Mouse (Mus musculus): ENCODE results near the gene Ubqln4. TPM values are rescaled to one million over a fixed set of nuclear protein-coding genes. Genes with fewer than 3 reads are reported as not detected.

The Ubqln4 gene
- polyA plus RNA-seq, 1 experiment: 80.5 TPM

DNA sequence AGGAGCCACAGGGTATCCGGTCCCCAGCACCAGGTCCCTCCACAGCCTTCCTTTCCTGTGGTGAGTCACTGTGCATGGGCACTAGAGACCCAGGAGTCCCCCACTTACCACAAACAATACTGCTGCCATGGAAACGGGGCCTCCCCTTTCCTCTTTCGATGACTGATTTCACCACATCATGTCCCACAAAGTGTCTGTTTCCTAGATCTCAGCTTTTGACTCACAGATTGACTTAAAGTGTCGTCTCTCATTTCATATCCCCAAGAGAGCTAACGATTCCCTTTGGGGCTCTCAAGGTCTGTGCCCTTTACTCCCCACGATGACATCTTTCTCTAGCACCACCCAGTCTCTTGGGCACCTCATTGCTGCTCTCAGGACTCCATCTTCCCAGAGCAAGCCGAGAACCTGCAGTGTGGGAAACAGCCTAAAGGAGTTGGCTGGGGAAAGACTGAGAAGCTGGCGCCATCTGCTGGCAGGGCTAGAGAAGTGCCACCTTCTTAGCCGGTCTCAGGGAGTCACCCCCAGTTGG is 31.7 kb upstream of the Ubqln4 start:
- Histone ChIP-seq H3K27ac (ENCODE audit: control insufficient read depth, insufficient read depth, low read length) (no peak overlapping the region), H3K4me3 (ENCODE audit: control insufficient read depth, insufficient read depth, low read length) (no peak overlapping the region), H3K4me1 (replicated peaks; ENCODE audit: control insufficient read depth, insufficient read depth, low read length) (peaks cover 9% of the 10 kb centered on the region), H3K27me3 (ENCODE audit: control insufficient read depth, insufficient read depth, low read length) (no peaks in the 10 kb centered on the region), H3K36me3 (ENCODE audit: control insufficient read depth, insufficient read depth, low read length) (peaks cover 8% of the 10 kb centered on the region)
- 4% methylated on average over 9 of the region's 9 CpGs for WGBS
- peak; percentile 91 for TF ChIP-seq CTCF (IDR thresholded peaks at IDR 0.05; ENCODE audit: borderline replicate concordance, control insufficient read depth, extremely low read depth, insufficient read depth, low read length, poor library complexity)
- no peak for TF ChIP-seq POLR2A (IDR thresholded peaks at IDR 0.05; ENCODE audit: control insufficient read depth, extremely low read depth, insufficient read depth, low read length, poor library complexity)
- DNase-seq: peak; percentile 78

DNA sequence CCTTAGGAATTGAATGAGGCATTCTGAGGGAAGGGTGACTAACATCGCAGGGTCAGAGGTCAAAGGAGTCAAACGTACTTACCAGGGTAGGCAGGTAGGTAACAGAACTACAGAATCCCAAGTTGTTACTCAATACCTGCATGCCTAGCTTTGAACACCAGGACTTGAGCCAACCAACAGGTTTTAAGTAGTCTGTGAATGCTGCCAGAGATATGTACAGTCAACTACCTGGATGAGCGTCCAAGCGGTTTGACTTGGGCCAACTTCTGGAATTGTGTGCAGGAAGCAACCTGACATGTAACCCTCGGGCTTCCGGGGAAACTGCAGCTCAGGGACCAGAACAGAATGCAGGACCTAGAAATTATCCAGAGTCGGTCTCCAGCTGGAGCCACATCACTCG is 30.5 kb upstream of the Ubqln4 start:
- DNase-seq: no peak
- Histone ChIP-seq H3K36me3 (ENCODE audit: control insufficient read depth, insufficient read depth, low read length) (peaks cover 8% of the 10 kb centered on the region), H3K4me1 (replicated peaks; ENCODE audit: control insufficient read depth, insufficient read depth, low read length) (peaks cover 17% of the 10 kb centered on the region; the same call in 1 of the 2 replicates), H3K4me3 (ENCODE audit: control insufficient read depth, insufficient read depth, low read length) (no peak overlapping the region), H3K27me3 (ENCODE audit: control insufficient read depth, insufficient read depth, low read length) (no peaks in the 10 kb centered on the region), H3K27ac (ENCODE audit: control insufficient read depth, insufficient read depth, low read length) (no peak overlapping the region)
- WGBS: 93% methylated on average over 8 of the region's 8 CpGs
- TF ChIP-seq CTCF (IDR thresholded peaks at IDR 0.05; ENCODE audit: borderline replicate concordance, control insufficient read depth, extremely low read depth, insufficient read depth, low read length, poor library complexity): no peak
- no peak for TF ChIP-seq POLR2A (IDR thresholded peaks at IDR 0.05; ENCODE audit: control insufficient read depth, extremely low read depth, insufficient read depth, low read length, poor library complexity)

DNA sequence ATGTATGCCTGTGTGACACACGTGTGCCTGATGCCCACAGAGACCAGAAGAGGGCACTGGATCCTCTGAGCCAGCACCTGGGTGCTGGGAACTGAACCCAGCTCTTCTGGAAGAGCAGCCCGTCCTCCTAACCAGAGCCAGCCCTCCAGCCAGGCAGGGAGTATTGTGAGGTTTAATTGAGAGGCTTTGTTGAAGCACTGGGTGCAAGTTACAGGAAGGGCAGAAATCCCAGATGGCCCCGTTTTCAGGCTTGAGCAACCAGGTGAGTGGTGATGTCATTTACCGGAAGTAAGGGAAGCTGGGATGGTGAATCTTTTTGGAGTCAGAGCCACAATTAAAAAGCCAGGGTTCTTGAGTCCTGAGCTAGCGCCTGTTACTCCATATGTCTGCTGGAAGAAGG is 28.5 kb upstream of the Ubqln4 start:
- H3K4me3 ChIP-seq (ENCODE audit: control insufficient read depth, insufficient read depth, low read length): no peak overlapping the region
- H3K36me3 ChIP-seq (ENCODE audit: control insufficient read depth, insufficient read depth, low read length): peaks cover 8% of the 10 kb centered on the region
- no peaks in the 10 kb centered on the region for H3K27me3 ChIP-seq (ENCODE audit: control insufficient read depth, insufficient read depth, low read length)
- no peak for DNase-seq
- TF ChIP-seq POLR2A (IDR thresholded peaks at IDR 0.05; ENCODE audit: control insufficient read depth, extremely low read depth, insufficient read depth, low read length, poor library complexity) (no peak), CTCF (IDR thresholded peaks at IDR 0.05; ENCODE audit: borderline replicate concordance, control insufficient read depth, extremely low read depth, insufficient read depth, low read length, poor library complexity) (no peak)
- no peak overlapping the region for H3K27ac ChIP-seq (ENCODE audit: control insufficient read depth, insufficient read depth, low read length)
- 95% methylated on average over 5 of the region's 5 CpGs for WGBS
- H3K4me1 ChIP-seq (replicated peaks; ENCODE audit: control insufficient read depth, insufficient read depth, low read length): peaks cover 29% of the 10 kb centered on the region

DNA sequence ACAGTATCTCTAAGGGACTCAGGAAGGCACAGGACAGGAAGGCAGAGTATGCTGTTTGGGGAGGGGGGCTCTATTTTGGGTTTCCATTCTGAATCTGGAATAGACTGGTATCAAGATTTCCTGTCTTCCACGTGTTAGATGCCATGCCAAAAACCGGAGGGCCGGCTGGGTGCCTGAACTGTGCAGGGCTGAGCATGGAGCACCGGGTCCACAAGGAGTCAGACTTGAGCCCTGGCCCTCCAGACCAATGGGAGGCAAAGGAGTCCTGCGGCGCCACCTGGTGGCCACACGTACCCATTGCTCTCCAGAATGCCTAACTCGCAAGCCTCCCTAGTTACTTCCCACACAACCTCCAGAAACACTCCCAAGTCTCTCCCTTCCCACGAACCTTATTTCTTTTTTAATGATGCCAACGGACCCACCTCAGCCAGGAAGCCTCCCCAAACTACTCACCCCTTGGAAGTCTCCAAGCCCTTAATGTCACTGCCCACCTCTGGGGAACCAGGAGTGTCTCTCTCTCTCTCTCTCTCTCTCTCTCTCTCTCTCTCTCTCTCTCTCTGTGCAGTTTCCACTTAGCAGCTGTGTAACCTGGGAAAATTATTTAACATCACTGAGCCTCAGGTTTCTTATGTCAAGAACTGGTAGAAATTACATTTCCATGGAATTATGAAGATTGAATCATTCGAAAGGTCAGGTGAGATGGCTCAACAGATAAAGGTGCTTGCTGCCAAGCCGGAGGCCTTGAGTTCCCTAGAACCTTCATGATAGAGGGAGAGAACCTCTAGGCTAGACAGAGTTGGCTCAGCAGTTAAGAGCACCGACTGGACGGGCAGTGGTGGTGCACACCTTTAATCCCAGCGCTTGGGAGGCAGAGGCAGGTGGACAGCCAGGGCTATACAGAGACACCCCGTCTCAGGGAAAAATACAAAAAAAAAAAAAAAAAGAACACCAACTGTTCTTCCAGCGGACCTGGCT is 27.1 kb upstream of the Ubqln4 start:
- H3K4me3 ChIP-seq (ENCODE audit: control insufficient read depth, insufficient read depth, low read length): no peak overlapping the region
- H3K27me3 ChIP-seq (ENCODE audit: control insufficient read depth, insufficient read depth, low read length): no peaks in the 10 kb centered on the region
- H3K4me1 ChIP-seq (replicated peaks; ENCODE audit: control insufficient read depth, insufficient read depth, low read length): peaks cover 35% of the 10 kb centered on the region
- no peak overlapping the region for H3K27ac ChIP-seq (ENCODE audit: control insufficient read depth, insufficient read depth, low read length)
- TF ChIP-seq CTCF (IDR thresholded peaks at IDR 0.05; ENCODE audit: borderline replicate concordance, control insufficient read depth, extremely low read depth, insufficient read depth, low read length, poor library complexity): peak; percentile 98
- no peak for TF ChIP-seq POLR2A (IDR thresholded peaks at IDR 0.05; ENCODE audit: control insufficient read depth, extremely low read depth, insufficient read depth, low read length, poor library complexity)
- peaks cover 8% of the 10 kb centered on the region for H3K36me3 ChIP-seq (ENCODE audit: control insufficient read depth, insufficient read depth, low read length)
- 40% methylated on average over 17 of the region's 17 CpGs for WGBS
- peak; percentile 73 for DNase-seq

DNA sequence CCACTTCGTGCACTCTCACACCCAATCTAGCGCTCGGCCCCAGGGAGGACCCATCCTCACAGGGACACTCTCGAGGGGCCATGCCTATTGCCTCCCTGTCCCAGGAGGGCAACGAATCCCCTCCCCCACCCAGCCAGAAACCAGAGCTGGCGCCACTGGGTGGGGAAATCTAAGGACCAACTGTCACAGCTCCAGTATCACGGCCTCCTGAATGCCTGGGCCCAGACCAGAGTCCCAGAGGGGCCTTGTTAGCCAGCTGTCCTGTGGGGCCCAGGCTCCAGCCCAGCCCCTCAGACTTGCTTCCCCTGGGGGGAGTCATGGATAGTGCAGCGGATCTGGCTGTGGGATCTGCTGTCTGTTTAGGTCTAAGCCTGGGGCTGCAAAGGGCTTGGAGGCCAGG is 26.0 kb upstream of the Ubqln4 start:
- TF ChIP-seq CTCF (IDR thresholded peaks at IDR 0.05; ENCODE audit: borderline replicate concordance, control insufficient read depth, extremely low read depth, insufficient read depth, low read length, poor library complexity) (no peak), POLR2A (IDR thresholded peaks at IDR 0.05; ENCODE audit: control insufficient read depth, extremely low read depth, insufficient read depth, low read length, poor library complexity) (no peak)
- 92% methylated on average over 8 of the region's 8 CpGs for WGBS
- H3K27ac ChIP-seq (ENCODE audit: control insufficient read depth, insufficient read depth, low read length): no peak overlapping the region

DNA sequence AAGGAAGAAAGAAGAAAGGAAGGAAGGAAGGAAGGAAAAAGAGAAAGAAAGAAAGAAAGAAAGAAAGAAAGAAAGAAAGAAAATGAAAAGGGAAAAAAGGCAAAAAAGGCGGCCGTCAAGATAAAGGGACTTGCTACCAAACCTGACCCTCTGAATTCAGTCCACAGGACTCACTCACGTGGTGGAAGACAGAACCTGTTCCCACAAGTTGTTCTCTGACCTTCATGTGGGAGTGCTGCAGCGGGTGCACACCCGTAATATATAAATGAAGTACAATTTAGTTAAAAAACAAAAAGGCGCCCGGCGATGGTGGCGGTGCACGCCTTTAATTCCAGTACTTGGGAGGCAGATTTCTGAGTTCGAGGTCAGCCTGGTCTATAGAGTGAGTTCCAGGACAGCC is 24.9 kb upstream of the Ubqln4 start:
- H3K4me3 ChIP-seq (ENCODE audit: control insufficient read depth, insufficient read depth, low read length): no peak overlapping the region
- DNase-seq: no peak
- no peak for TF ChIP-seq CTCF (IDR thresholded peaks at IDR 0.05; ENCODE audit: borderline replicate concordance, control insufficient read depth, extremely low read depth, insufficient read depth, low read length, poor library complexity)
- no peak for TF ChIP-seq POLR2A (IDR thresholded peaks at IDR 0.05; ENCODE audit: control insufficient read depth, extremely low read depth, insufficient read depth, low read length, poor library complexity)
- WGBS: 91% methylated on average over 11 of the region's 11 CpGs
- no peak overlapping the region for H3K27ac ChIP-seq (ENCODE audit: control insufficient read depth, insufficient read depth, low read length)
- H3K27me3 ChIP-seq (ENCODE audit: control insufficient read depth, insufficient read depth, low read length): no peaks in the 10 kb centered on the region
- peaks cover 40% of the 10 kb centered on the region for H3K4me1 ChIP-seq (replicated peaks; ENCODE audit: control insufficient read depth, insufficient read depth, low read length)
- peaks cover 8% of the 10 kb centered on the region for H3K36me3 ChIP-seq (ENCODE audit: control insufficient read depth, insufficient read depth, low read length)

More for the DNA sequence above, 26.0 kb upstream of the Ubqln4 start:
- H3K36me3 ChIP-seq (ENCODE audit: control insufficient read depth, insufficient read depth, low read length): peaks cover 8% of the 10 kb centered on the region
- H3K4me3 ChIP-seq (ENCODE audit: control insufficient read depth, insufficient read depth, low read length): no peak overlapping the region
- H3K27me3 ChIP-seq (ENCODE audit: control insufficient read depth, insufficient read depth, low read length): no peaks in the 10 kb centered on the region
- H3K4me1 ChIP-seq (replicated peaks; ENCODE audit: control insufficient read depth, insufficient read depth, low read length): peaks cover 30% of the 10 kb centered on the region
- DNase-seq: no peak

Data from thymus, adult 2 months (tissue).